Mouse (Mus musculus): ENCODE measurements around the gene Pdlim7. TPM values are rescaled to one million over a fixed set of nuclear protein-coding genes. Genes with fewer than 3 reads are reported as not detected.

The Pdlim7 gene
- polyA plus RNA-seq, 1 experiment = 22.8 TPM

- Histone ChIP-seq H3K4me3 (ENCODE audit: insufficient read depth, low read depth, low read length) (no peak overlapping the region), H3K27me3 (replicated peaks; ENCODE audit: control insufficient read depth, insufficient read depth, low read length) (no peaks in the 10 kb centered on the region), H3K4me1 (ENCODE audit: control insufficient read depth, insufficient read depth, low read length) (no peaks in the 10 kb centered on the region), H3K36me3 (ENCODE audit: control insufficient read depth, insufficient read depth, low read length) (no peaks in the 10 kb centered on the region), H3K27ac (ENCODE audit: insufficient read depth, low read depth, low read length) (no peak overlapping the region)
- DNase-seq = no peak
- 69% methylated on average over 5 of the region's 5 CpGs for WGBS
- TF ChIP-seq CTCF (conservative IDR thresholded peaks at IDR 0.05; ENCODE audit: insufficient read depth, insufficient read length, low read depth, low read length) = no peak
- TF ChIP-seq POLR2A (IDR thresholded peaks at IDR 0.05; ENCODE audit: low read depth, low read length) = no peak
Observed at GRCm38 (mm10) chr13:55465830-55466440, 47.5 kb downstream of the Pdlim7 start.

- Histone ChIP-seq H3K4me1 (ENCODE audit: control insufficient read depth, insufficient read depth, low read length) (no peaks in the 10 kb centered on the region), H3K4me3 (ENCODE audit: insufficient read depth, low read depth, low read length) (no peak overlapping the region), H3K27me3 (replicated peaks; ENCODE audit: control insufficient read depth, insufficient read depth, low read length) (no peaks in the 10 kb centered on the region), H3K27ac (ENCODE audit: insufficient read depth, low read depth, low read length) (no peak overlapping the region), H3K36me3 (ENCODE audit: control insufficient read depth, insufficient read depth, low read length) (no peaks in the 10 kb centered on the region)
- TF ChIP-seq POLR2A (IDR thresholded peaks at IDR 0.05; ENCODE audit: low read depth, low read length) (no peak), CTCF (conservative IDR thresholded peaks at IDR 0.05; ENCODE audit: insufficient read depth, insufficient read length, low read depth, low read length) (no peak)
- 29% methylated on average over 3 of the region's 3 CpGs for WGBS
- no peak for DNase-seq
Observed at GRCm38 (mm10) chr13:55465184-55465583, 48.3 kb downstream of the Pdlim7 start.

- no peak for TF ChIP-seq CTCF (conservative IDR thresholded peaks at IDR 0.05; ENCODE audit: insufficient read depth, insufficient read length, low read depth, low read length)
- no peak for TF ChIP-seq POLR2A (IDR thresholded peaks at IDR 0.05; ENCODE audit: low read depth, low read length)
- H3K4me3 ChIP-seq (ENCODE audit: insufficient read depth, low read depth, low read length) = peak within 1 kb of the TSS; percentile 42; the same call in 1 of the 2 replicates
- no peak for DNase-seq
- WGBS = 1% methylated on average over 81 of the region's 84 CpGs
- no peaks in the 10 kb centered on the region for H3K4me1 ChIP-seq (ENCODE audit: control insufficient read depth, insufficient read depth, low read length)
- no peak within 1 kb of the TSS for H3K27ac ChIP-seq (ENCODE audit: insufficient read depth, low read depth, low read length)
- H3K27me3 ChIP-seq (replicated peaks; ENCODE audit: control insufficient read depth, insufficient read depth, low read length) = no peaks in the 10 kb centered on the region
- H3K36me3 ChIP-seq (ENCODE audit: control insufficient read depth, insufficient read depth, low read length) = no peaks in the 10 kb centered on the region
Observed at GRCm38 (mm10) chr13:55464027-55464884, 49.2 kb downstream of the Pdlim7 start, which contains the start of gene Prr7. Gene Prr7 (plus strand): TSS chr13:55464267.

- Histone ChIP-seq H3K4me3 (ENCODE audit: insufficient read depth, low read depth, low read length) (peak overlapping the region; percentile 42; the same call in 1 of the 2 replicates), H3K27me3 (replicated peaks; ENCODE audit: control insufficient read depth, insufficient read depth, low read length) (no peaks in the 10 kb centered on the region), H3K27ac (ENCODE audit: insufficient read depth, low read depth, low read length) (no peak overlapping the region), H3K36me3 (ENCODE audit: control insufficient read depth, insufficient read depth, low read length) (no peaks in the 10 kb centered on the region), H3K4me1 (ENCODE audit: control insufficient read depth, insufficient read depth, low read length) (no peaks in the 10 kb centered on the region)
- DNase-seq = no peak
- WGBS = 9% methylated on average over 14 of the region's 14 CpGs
- TF ChIP-seq CTCF (conservative IDR thresholded peaks at IDR 0.05; ENCODE audit: insufficient read depth, insufficient read length, low read depth, low read length) (no peak), POLR2A (IDR thresholded peaks at IDR 0.05; ENCODE audit: low read depth, low read length) (no peak)
Observed at GRCm38 (mm10) chr13:55463399-55464026, 50.0 kb downstream of the Pdlim7 start.

- Histone ChIP-seq H3K4me3 (ENCODE audit: insufficient read depth, low read depth, low read length) (no peak overlapping the region), H3K27ac (ENCODE audit: insufficient read depth, low read depth, low read length) (no peak overlapping the region), H3K4me1 (ENCODE audit: control insufficient read depth, insufficient read depth, low read length) (no peaks in the 10 kb centered on the region), H3K27me3 (replicated peaks; ENCODE audit: control insufficient read depth, insufficient read depth, low read length) (no peaks in the 10 kb centered on the region), H3K36me3 (ENCODE audit: control insufficient read depth, insufficient read depth, low read length) (no peaks in the 10 kb centered on the region)
- DNase-seq = no peak
- WGBS = 76% methylated on average over 2 of the region's 2 CpGs
- TF ChIP-seq CTCF (conservative IDR thresholded peaks at IDR 0.05; ENCODE audit: insufficient read depth, insufficient read length, low read depth, low read length) (no peak), POLR2A (IDR thresholded peaks at IDR 0.05; ENCODE audit: low read depth, low read length) (no peak)
Observed at GRCm38 (mm10) chr13:55462965-55463364, 50.5 kb downstream of the Pdlim7 start.

GRCm38 (mm10) chr13:55451785-55452549 is 61.5 kb downstream of the Pdlim7 start:
- Histone ChIP-seq H3K4me1 (ENCODE audit: control insufficient read depth, insufficient read depth, low read length) (no peaks in the 10 kb centered on the region), H3K27me3 (replicated peaks; ENCODE audit: control insufficient read depth, insufficient read depth, low read length) (no peaks in the 10 kb centered on the region), H3K36me3 (ENCODE audit: control insufficient read depth, insufficient read depth, low read length) (no peaks in the 10 kb centered on the region), H3K4me3 (ENCODE audit: insufficient read depth, low read depth, low read length) (no peak overlapping the region), H3K27ac (ENCODE audit: insufficient read depth, low read depth, low read length) (no peak overlapping the region)
- DNase-seq = peak; percentile 66
- WGBS = 87% methylated on average over 16 of the region's 16 CpGs
- TF ChIP-seq CTCF (conservative IDR thresholded peaks at IDR 0.05; ENCODE audit: insufficient read depth, insufficient read length, low read depth, low read length) (no peak), POLR2A (IDR thresholded peaks at IDR 0.05; ENCODE audit: low read depth, low read length) (no peak)
